22 mouse cellular contexts compared by ENCODE assay signal in the genomic region with DNA sequence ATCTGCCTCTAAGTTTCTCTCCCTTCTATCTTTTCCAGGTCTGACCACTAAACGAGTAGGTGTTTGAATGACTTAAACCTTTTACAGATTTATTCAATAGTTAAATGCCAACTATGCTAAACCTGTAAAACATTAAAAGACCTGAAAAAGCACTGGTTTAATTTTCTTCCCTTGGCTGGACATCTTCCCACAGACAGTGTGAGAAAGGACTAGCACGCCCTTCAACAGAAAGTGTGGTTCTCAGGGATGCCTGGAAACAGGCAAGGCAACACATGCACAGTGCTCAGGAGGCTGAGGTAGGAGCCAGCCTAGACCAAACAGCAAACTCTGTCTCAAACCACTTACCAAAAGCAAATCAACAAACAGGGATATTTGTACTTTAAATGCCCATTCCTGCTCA. TPM values are rescaled to one million over a fixed set of nuclear protein-coding genes. Genes with fewer than 3 reads are reported as not detected.
DNase-seq lines count a peak whose midpoint lies in the region; ATAC-seq and TF ChIP-seq lines count a peak whose summit lies in the region.
"Had no signal": no experiment of that assay in that cellular context is flagged by ENCODE, and none has a peak within 500 bp of the region (broad histone marks: within the 10 kb centered on the region; RNA-seq: fewer than 3 reads in every experiment).

No protein-coding gene starts in this region.

- TF ChIP-seq POLR2A in kidney, adult 2 months (IDR thresholded peaks at IDR 0.05; ENCODE audit: low read depth, low read length), result no peak

- intact Hi-C loops in left cerebral cortex, postnatal 25 days (cut with DNase I), result no loop called here

- H3K4me1 ChIP-seq in hindbrain, embryonic 12.5 days, result peaks cover 11% of the 10 kb centered on the region; the same call in 1 of the 2 replicates
- no peaks in the 10 kb centered on the region for H3K4me1 ChIP-seq in hindbrain, embryonic 10.5 days (replicated peaks)
- peaks cover 33% of the 10 kb centered on the region for H3K4me1 ChIP-seq in kidney, adult 2 months (ENCODE audit: control insufficient read depth, insufficient read depth, low read length)
- 0 out of 2 replicates have a peak, but pooled peaks cover 2% of the 10 kb centered on the region for H3K4me1 ChIP-seq in kidney, embryonic 14.5 days (ENCODE audit: control insufficient read depth, insufficient read depth, low read length)

- no peaks in the 10 kb centered on the region for H3K27me3 ChIP-seq in hindbrain, embryonic 12.5 days
- no peaks in the 10 kb centered on the region for H3K27me3 ChIP-seq in hindbrain, embryonic 10.5 days (ENCODE audit: insufficient read depth, poor library complexity, severe bottlenecking)
- no peaks in the 10 kb centered on the region for H3K27me3 ChIP-seq in kidney, adult 2 months (replicated peaks; ENCODE audit: control insufficient read depth, insufficient read depth, low read length)
- no peaks in the 10 kb centered on the region for H3K27me3 ChIP-seq in kidney, embryonic 14.5 days (ENCODE audit: control insufficient read depth, insufficient read depth, low read length)
- H3K27me3 ChIP-seq: CH12.LX; embryonic facial prominence, embryonic 13.5 days; forebrain, embryonic 12.5 days; heart, embryonic 12.5 days; hindbrain, embryonic 15.5 days had no signal

- no peak overlapping the region for H3K9ac ChIP-seq in hindbrain, embryonic 12.5 days
- H3K9ac ChIP-seq in kidney, embryonic 14.5 days (ENCODE audit: low read depth, low read length), result no peak overlapping the region
- H3K9ac ChIP-seq: embryonic facial prominence, embryonic 13.5 days; forebrain, embryonic 12.5 days; heart, embryonic 12.5 days; hindbrain, embryonic 15.5 days had no signal

- no peak for TF ChIP-seq CTCF in kidney, adult 2 months (conservative IDR thresholded peaks at IDR 0.05; ENCODE audit: insufficient read depth, insufficient read length, low read depth, low read length)

- 86% methylated on average over 2 of the region's 2 CpGs for WGBS in hindbrain, embryonic 12.5 days
- WGBS in hindbrain, embryonic 10.5 days, result 94% methylated on average over 2 of the region's 2 CpGs
- 45% methylated on average over 2 of the region's 2 CpGs for WGBS in kidney, adult 2 months
- 93% methylated on average over 2 of the region's 2 CpGs for WGBS in kidney, embryonic 14.5 days

- H3K36me3 ChIP-seq in hindbrain, embryonic 12.5 days, result no peaks in the 10 kb centered on the region
- H3K36me3 ChIP-seq in hindbrain, embryonic 10.5 days, result peaks cover 21% of the 10 kb centered on the region
- no peaks in the 10 kb centered on the region for H3K36me3 ChIP-seq in kidney, adult 2 months (ENCODE audit: control insufficient read depth, insufficient read depth, low read length)
- no peaks in the 10 kb centered on the region for H3K36me3 ChIP-seq in kidney, embryonic 14.5 days (ENCODE audit: control insufficient read depth, insufficient read depth, low read length)
- H3K36me3 ChIP-seq: embryonic facial prominence, embryonic 13.5 days; forebrain, embryonic 12.5 days; heart, embryonic 12.5 days; hindbrain, embryonic 15.5 days had no signal

- ATAC-seq in hindbrain, embryonic 12.5 days (ENCODE audit: low FRiP score), result no peak
- ATAC-seq in kidney, embryonic 14.5 days (ENCODE audit: low FRiP score, low TSS enrichment), result no peak
- ATAC-seq: forebrain, embryonic 16.5 days had no signal

- peak overlapping the region; percentile 41; the same call in 1 of the 2 replicates for H3K27ac ChIP-seq in hindbrain, embryonic 12.5 days
- H3K27ac ChIP-seq in hindbrain, embryonic 10.5 days, result no peak overlapping the region
- H3K27ac ChIP-seq in kidney, adult 2 months (ENCODE audit: insufficient read depth, low read depth, low read length), result no peak overlapping the region
- no peak overlapping the region for H3K27ac ChIP-seq in kidney, embryonic 14.5 days (ENCODE audit: low read depth, low read length)
- H3K27ac ChIP-seq: embryonic facial prominence, embryonic 13.5 days; forebrain, embryonic 12.5 days; heart, adult 2 months had no signal

- no peak for DNase-seq in hindbrain, embryonic 10.5 days (ENCODE audit: low spot score)
- peak; percentile 85 for DNase-seq in kidney, adult 2 months
- DNase-seq in kidney, adult 9 months, result peak; percentile 83
- DNase-seq in kidney, postnatal 25 days, result peak; percentile 41 to 59
- no peak for DNase-seq in right cerebral cortex, postnatal 36 days (ENCODE audit: low spot score in 2 of 2)
- no peak for DNase-seq in left cerebral cortex, postnatal 25 days (ENCODE audit: low spot score in 2 of 2)
- DNase-seq: adrenal gland, adult 2 months; adrenal gland, postnatal 25 days; cerebellum, adult 18-20 months; cerebellum, adult 9-11 months; cerebellum, postnatal 36 days; gastrocnemius, postnatal 14 days; heart, adult 2 months; heart, postnatal 36 days had no signal

- H3K4me2 ChIP-seq in hindbrain, embryonic 12.5 days (replicated peaks), result no peak overlapping the region
- no peak overlapping the region for H3K4me2 ChIP-seq in kidney, embryonic 14.5 days (replicated peaks; ENCODE audit: low read depth, low read length)
- H3K4me2 ChIP-seq: embryonic facial prominence, embryonic 13.5 days; forebrain, embryonic 12.5 days; heart, embryonic 12.5 days; hindbrain, embryonic 15.5 days had no signal

- no peaks in the 10 kb centered on the region for H3K9me3 ChIP-seq in hindbrain, embryonic 12.5 days (replicated peaks)
- no peaks in the 10 kb centered on the region for H3K9me3 ChIP-seq in hindbrain, embryonic 10.5 days
- no peaks in the 10 kb centered on the region for H3K9me3 ChIP-seq in kidney, embryonic 14.5 days (ENCODE audit: control insufficient read depth, low read length)
- H3K9me3 ChIP-seq: embryonic facial prominence, embryonic 13.5 days; forebrain, embryonic 12.5 days; heart, embryonic 12.5 days; hindbrain, embryonic 15.5 days had no signal

- H3K4me3 ChIP-seq in hindbrain, embryonic 12.5 days, result no peak overlapping the region
- H3K4me3 ChIP-seq in hindbrain, embryonic 10.5 days, result no peak overlapping the region
- H3K4me3 ChIP-seq in kidney, adult 2 months (ENCODE audit: insufficient read depth, low read depth, low read length), result no peak overlapping the region
- no peak overlapping the region for H3K4me3 ChIP-seq in kidney, embryonic 14.5 days (ENCODE audit: low read length)
- H3K4me3 ChIP-seq: embryonic facial prominence, embryonic 13.5 days; forebrain, embryonic 12.5 days; heart, adult 2 months; heart, embryonic 12.5 days; hindbrain, embryonic 15.5 days had no signal

RNA-seq across cellular contexts. Expression of a gene that starts 31.4 kb away (rescaled TPM):
- 88.1 and 103 TPM in 2 replicates for polyA plus RNA-seq in hindbrain, embryonic 12.5 days (2016; fragmentation: Nextera tagmentation; extraction: Ambion mirVana)
- polyA plus RNA-seq in hindbrain, embryonic 10.5 days (2016; fragmentation: Nextera tagmentation; extraction: Ambion mirVana), result 84.2 and 97.7 TPM in 2 replicates
- 25.1 and 29.6 TPM in 2 replicates for polyA plus RNA-seq in kidney, adult 2 months (2012; rRNA removed)
- polyA plus RNA-seq in kidney, embryonic 14.5 days (2014; fragmentation: Nextera tagmentation; extraction: Ambion mirVana), result 51.7 and 83.6 TPM in 2 replicates
- 10 to 100 TPM; 30.5 to 30.8 TPM for total RNA-seq in left cerebral cortex, postnatal 25 days (2021)

RNA-seq across cellular contexts. Expression of a gene that starts 47.1 kb away (rescaled TPM):
- polyA plus RNA-seq in hindbrain, embryonic 12.5 days (2016; fragmentation: Nextera tagmentation; extraction: Ambion mirVana), result 1.9 and 2.8 TPM in 2 replicates
- polyA plus RNA-seq in hindbrain, embryonic 10.5 days (2016; fragmentation: Nextera tagmentation; extraction: Ambion mirVana), result 1.5 and 1.6 TPM in 2 replicates
- polyA plus RNA-seq in kidney, adult 2 months (2012; rRNA removed), result 0.74 and 1.6 TPM in 2 replicates
- 1.8 and 2.3 TPM in 2 replicates for polyA plus RNA-seq in kidney, embryonic 14.5 days (2014; fragmentation: Nextera tagmentation; extraction: Ambion mirVana)
- under 1 TPM; 0.34 TPM for total RNA-seq in left cerebral cortex, postnatal 25 days (2021)

Comparison
In these comparisons a context has a peak if more than half of its experiments do, and no peak if none do; other contexts are left out.
1. DNase-seq: peak in kidney, adult 2 months (single experiment), kidney, adult 9 months (single experiment) and kidney, postnatal 25 days (2 of 2); none in hindbrain, embryonic 10.5 days (single experiment), right cerebral cortex, postnatal 36 days (0 of 2) and left cerebral cortex, postnatal 25 days (0 of 2).